Mouse (Mus musculus) heart, adult 2 months (tissue): ENCODE measurements around the gene Zbtb46. TPM values are rescaled to one million over a fixed set of nuclear protein-coding genes. Genes with fewer than 3 reads are reported as not detected.

Source experiments
- DNase-seq, 2 experiments: peaks; one replicate each; pipeline ENCODE4 v3.0.0; 2021
- H3K27ac ChIP-seq: fragments of 200-600 bp; 2 replicates; pipeline ENCODE4 v1.8.1; 2022
- H3K27me3 ChIP-seq: fragments of 200-500 bp; 2 replicates; pipeline ENCODE4 v1.6.1; 2012; ENCODE audit warnings: mild to moderate bottlenecking, low read length, inconsistent platforms, mixed read lengths; ENCODE audit not compliant: control insufficient read depth, insufficient read depth
- H3K36me3 ChIP-seq: fragments of 200-500 bp; 2 replicates; pipeline ENCODE4 v1.6.1; 2012; ENCODE audit warnings: low read length, inconsistent platforms; ENCODE audit not compliant: control insufficient read depth, insufficient read depth
- H3K4me1 ChIP-seq: fragments of 200-500 bp; 2 replicates; pipeline ENCODE4 v1.6.1; 2011; ENCODE audit warnings: low read length; ENCODE audit not compliant: control insufficient read depth, insufficient read depth
- H3K4me3 ChIP-seq: fragments of 200-600 bp; 2 replicates; pipeline ENCODE4 v1.8.1; 2022
- H3K79me2 ChIP-seq: fragments of 200-500 bp; replicated peaks from 2 replicates; pipeline ENCODE4 v1.6.1; 2012; ENCODE audit warnings: mild to moderate bottlenecking, inconsistent platforms, low read length, moderate library complexity, mixed read lengths; ENCODE audit not compliant: control insufficient read depth, insufficient read depth
- H3K9ac ChIP-seq: fragments of 200-500 bp; 2 replicates; pipeline ENCODE4 v1.6.1; 2012; ENCODE audit warnings: low read depth, mild to moderate bottlenecking, control low read depth, inconsistent platforms, low read length, mixed read lengths
- CTCF ChIP-seq: fragments of 200-600 bp; IDR thresholded peaks from 2 replicates; pipeline ENCODE4 v1.8.1; 2022; ENCODE audit warnings: antibody characterized with exemption, mild to moderate bottlenecking, moderate library complexity
- EP300 ChIP-seq: fragments of 200-500 bp; IDR thresholded peaks from 2 replicates; pipeline ENCODE4 v1.6.1; 2011; ENCODE audit warnings: low read depth, low read length, control low read depth; ENCODE audit not compliant: insufficient read depth
- POLR2A ChIP-seq: fragments of 200-500 bp; IDR thresholded peaks from 2 replicates; pipeline ENCODE4 v1.6.1; 2011; ENCODE audit warnings: mild to moderate bottlenecking, low read depth, low read length, control low read depth; ENCODE audit not compliant: insufficient read depth
- WGBS: fragments of 180-500 bp; shearing (Covaris S2); methylation state at CpG from one replicate; pipeline ENCODE4 v1.1.7; 2018; 5-methylcytosine and 5-hydroxymethylcytosine counted together
- intact Hi-C: fragments of 180-260 bp; cut with DNase I; formaldehyde crosslinking; loops from one replicate; pipeline ENCODE4 v1.15.1; 2025
- polyA plus RNA-seq: library from polyadenylated mRNA; depleted of rRNA; stranded (reverse); fragments of >200 nt; gene quantifications from 2 replicates; pipeline ENCODE4 v1.2.3, GENCODE M21; 2012
- total RNA-seq, 2 experiments: library from RNA; stranded (reverse); gene quantifications; 2 replicates each; pipeline ENCODE4 v1.2.3; 2021

Gene Zbtb46
- total and polyA plus RNA-seq, 3 experiments: 8.3 to 13.2 (median 10.7) TPM

DNA sequence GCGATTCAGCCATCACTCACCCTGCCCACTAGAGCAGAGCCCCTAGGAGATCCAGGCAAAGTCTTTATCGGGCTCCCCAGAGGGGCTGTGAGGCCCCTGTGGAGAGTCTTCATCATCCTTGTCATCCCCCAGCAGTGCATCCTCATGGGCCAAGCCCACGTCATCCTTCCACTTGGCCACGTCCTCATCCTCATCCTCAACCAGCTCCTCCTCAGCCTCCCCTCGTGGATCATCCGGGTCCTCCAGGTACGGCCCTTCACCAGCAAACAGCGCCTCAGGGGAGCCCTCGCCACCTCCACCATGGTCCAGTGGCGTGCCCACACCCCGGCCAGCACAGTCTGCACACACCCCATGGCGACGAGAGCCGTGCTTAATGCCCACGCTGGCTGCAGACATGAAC, 68.2 kb downstream of the Zbtb46 start:
- no peak overlapping the region for H3K4me3 ChIP-seq
- peaks cover 2% of the 10 kb centered on the region; the same call in 1 of the 2 replicates for H3K4me1 ChIP-seq
- WGBS: 91% methylated on average over 15 of the region's 15 CpGs
- no peaks in the 10 kb centered on the region for H3K79me2 ChIP-seq
- TF ChIP-seq EP300 (no peak), CTCF (no peak), POLR2A (no peak)
- no peak overlapping the region for H3K9ac ChIP-seq
- no peaks in the 10 kb centered on the region for H3K27me3 ChIP-seq
- DNase-seq: no peak
- H3K27ac ChIP-seq: no peak overlapping the region
- intact Hi-C loops: no loop called here
- no peaks in the 10 kb centered on the region for H3K36me3 ChIP-seq

DNA sequence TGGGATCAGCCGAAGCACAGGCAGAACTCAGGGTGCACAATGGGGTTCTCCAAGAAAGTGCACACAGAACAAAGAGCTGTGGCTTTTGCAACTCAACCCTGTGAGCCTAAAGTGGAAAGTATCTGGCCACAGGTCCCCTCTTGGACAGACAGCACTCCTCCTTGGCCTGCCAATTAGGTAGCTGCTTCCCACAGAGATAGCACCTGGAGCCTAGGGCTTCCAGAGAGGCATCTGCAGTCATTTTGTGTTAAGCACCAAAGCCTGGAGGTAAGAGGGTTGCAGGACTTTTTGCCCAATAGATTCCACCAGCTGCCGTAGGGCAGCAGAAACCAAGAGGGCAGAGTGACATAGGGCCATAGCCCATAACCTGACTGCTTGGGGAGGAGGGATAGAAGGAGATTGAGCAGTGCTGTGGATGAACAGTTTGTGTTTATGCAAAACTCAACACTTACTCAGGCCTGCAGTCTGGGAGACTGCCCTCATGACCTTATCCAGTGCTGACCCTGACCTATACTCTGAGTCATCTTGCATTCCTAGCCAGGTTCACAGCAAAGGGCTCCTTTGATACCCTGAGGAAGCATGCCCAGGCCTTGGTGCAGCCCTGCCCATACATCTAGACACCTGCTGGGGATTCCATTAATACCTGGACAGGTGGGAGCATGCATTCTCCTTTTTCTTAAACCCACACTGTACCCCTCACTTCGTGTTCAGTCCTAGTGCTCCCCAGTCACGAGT, 68.9 kb downstream of the Zbtb46 start:
- intact Hi-C loops: no loop called here
- TF ChIP-seq EP300 (no peak), CTCF (no peak), POLR2A (no peak)
- H3K27ac ChIP-seq: no peak overlapping the region
- 72% methylated on average over 4 of the region's 4 CpGs for WGBS
- no peaks in the 10 kb centered on the region for H3K79me2 ChIP-seq
- no peak overlapping the region for H3K4me3 ChIP-seq
- H3K9ac ChIP-seq: no peak overlapping the region
- no peaks in the 10 kb centered on the region for H3K36me3 ChIP-seq
- peaks cover 2% of the 10 kb centered on the region for H3K4me1 ChIP-seq
- DNase-seq: no peak
- no peaks in the 10 kb centered on the region for H3K27me3 ChIP-seq

DNA sequence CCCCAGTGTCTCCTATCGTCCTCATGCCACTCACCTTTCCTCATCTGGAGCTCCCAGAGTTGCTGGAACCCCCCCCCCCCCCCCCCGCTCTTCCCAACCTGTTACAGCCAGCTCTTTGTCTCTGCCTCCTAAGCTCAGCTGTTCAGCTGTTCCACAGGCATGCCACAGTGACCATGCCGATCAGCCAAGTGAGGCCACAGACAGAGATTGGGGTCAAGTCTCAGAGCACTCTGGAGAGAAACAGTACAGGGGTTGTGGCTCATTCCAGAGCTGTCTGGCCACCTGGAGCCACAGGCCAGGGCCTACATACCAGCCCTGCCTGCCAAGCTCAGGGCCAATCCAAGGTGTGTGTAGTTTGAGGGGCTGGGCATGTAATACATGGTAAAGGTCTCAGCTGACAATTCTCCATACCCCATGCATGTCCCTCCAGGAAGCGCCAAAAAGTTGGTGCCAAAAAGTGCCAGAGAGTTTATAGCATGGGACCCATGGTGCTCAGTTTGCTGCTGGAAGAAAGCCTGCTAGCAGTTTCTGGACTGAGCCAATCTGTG, 72.5 kb downstream of the Zbtb46 start:
- no peaks in the 10 kb centered on the region for H3K36me3 ChIP-seq

DNA sequence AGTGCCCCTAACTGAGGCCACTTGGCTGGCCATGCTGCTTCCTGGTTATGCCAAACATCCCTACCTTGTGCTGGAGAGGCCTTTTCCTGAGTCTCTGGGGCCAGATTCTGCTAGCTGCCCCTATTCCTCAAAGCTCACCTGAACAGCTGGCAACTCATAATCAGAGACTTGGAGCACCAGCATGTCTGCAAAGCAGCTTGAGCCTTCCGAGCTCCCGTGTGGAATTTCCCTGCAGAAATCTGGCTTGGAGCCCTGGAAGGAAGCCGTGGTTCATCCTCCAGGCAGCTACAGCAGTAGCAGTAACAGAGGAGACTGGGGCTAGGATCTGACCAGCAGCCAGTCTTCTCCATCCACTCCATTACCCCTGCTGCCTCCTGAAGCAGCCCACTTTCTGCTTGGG, 73.3 kb downstream of the Zbtb46 start:
- Histone ChIP-seq H3K27me3 (no peaks in the 10 kb centered on the region), H3K4me1 (peaks cover 8% of the 10 kb centered on the region), H3K27ac (no peak overlapping the region; the same call in 1 of the 2 replicates), H3K79me2 (no peaks in the 10 kb centered on the region), H3K4me3 (no peak overlapping the region), H3K36me3 (no peaks in the 10 kb centered on the region), H3K9ac (no peak overlapping the region)
- 13% methylated on average over 3 of the region's 3 CpGs for WGBS
- peak; percentile 62 to 70 for DNase-seq
- intact Hi-C loops: no loop called here
- TF ChIP-seq EP300: 0 out of 2 replicates have a peak, but pooled peaks have one; percentile 8
- TF ChIP-seq POLR2A: no peak

More for the DNA sequence above, 72.5 kb downstream of the Zbtb46 start:
- DNase-seq: no peak
- Histone ChIP-seq H3K27me3 (no peaks in the 10 kb centered on the region), H3K79me2 (no peaks in the 10 kb centered on the region), H3K27ac (no peak overlapping the region), H3K4me3 (no peak overlapping the region), H3K9ac (no peak overlapping the region), H3K4me1 (peaks cover 7% of the 10 kb centered on the region)
- TF ChIP-seq CTCF (no peak), POLR2A (no peak), EP300 (no peak)
- WGBS: 73% methylated on average over 4 of the region's 4 CpGs
- intact Hi-C loops: no loop called here

DNA sequence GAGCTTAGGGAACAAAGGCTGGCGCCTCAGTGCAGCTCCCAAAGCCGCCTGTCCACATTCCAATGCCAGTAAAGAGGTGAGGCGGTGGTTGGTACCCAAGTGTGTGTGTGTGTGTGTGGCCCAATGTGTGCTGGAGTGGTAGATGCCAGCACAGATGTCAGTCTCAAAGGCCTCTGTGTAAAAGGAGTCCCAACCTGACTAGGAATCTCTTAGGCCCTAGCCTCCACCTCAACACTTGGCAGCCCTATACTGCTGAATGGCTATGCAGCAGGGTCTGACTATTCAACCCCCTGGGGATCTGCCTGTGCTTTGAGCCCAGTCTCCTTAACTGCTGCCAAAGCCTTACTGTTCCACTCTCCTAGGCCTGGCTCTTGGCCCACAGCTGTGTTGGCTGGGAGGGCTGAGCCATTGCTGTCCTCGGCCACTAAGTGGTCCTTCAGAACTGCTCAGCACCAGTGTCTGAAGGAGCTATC, 74.3 kb downstream of the Zbtb46 start:
- DNase-seq: peak; percentile 74 to 78
- no peaks in the 10 kb centered on the region for H3K79me2 ChIP-seq
- no peak overlapping the region; the same call in 1 of the 2 replicates for H3K27ac ChIP-seq
- no peaks in the 10 kb centered on the region for H3K27me3 ChIP-seq
- intact Hi-C loops: no loop called here
- peaks cover 8% of the 10 kb centered on the region for H3K4me1 ChIP-seq
- H3K4me3 ChIP-seq: no peak overlapping the region
- 50% methylated on average over 4 of the region's 4 CpGs for WGBS
- TF ChIP-seq CTCF (no peak), POLR2A (no peak), EP300 (no peak)
- no peaks in the 10 kb centered on the region for H3K36me3 ChIP-seq
- H3K9ac ChIP-seq: no peak overlapping the region

DNA sequence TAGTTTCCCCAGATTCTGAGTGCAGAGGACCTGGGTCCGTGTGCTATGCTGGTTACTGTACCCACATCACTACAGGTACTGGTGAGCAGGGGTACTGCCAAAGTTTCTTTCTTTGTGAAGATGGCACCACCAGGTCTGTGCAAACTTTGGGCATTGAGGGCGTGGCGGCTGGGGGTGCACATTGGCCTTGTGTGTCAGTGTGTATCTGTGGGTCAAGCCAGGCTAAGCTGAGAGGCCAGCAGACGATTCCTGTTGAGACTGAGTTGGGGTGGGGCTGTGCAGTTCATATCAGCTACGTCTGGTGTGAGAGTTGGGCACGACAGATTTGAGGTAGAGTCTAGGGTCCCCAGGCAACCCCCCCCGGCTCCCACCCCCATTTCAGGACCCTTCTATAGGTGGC, 74.8 kb downstream of the Zbtb46 start:
- DNase-seq: no peak
- TF ChIP-seq EP300: no peak
- TF ChIP-seq POLR2A: no peak
- TF ChIP-seq CTCF: no peak
- 88% methylated on average over 7 of the region's 7 CpGs for WGBS
- Histone ChIP-seq H3K4me1 (peaks cover 8% of the 10 kb centered on the region), H3K4me3 (no peak overlapping the region), H3K36me3 (no peaks in the 10 kb centered on the region), H3K27me3 (no peaks in the 10 kb centered on the region), H3K27ac (no peak overlapping the region), H3K79me2 (no peaks in the 10 kb centered on the region), H3K9ac (no peak overlapping the region)
- intact Hi-C loops: no loop called here
